In the genomic region with DNA sequence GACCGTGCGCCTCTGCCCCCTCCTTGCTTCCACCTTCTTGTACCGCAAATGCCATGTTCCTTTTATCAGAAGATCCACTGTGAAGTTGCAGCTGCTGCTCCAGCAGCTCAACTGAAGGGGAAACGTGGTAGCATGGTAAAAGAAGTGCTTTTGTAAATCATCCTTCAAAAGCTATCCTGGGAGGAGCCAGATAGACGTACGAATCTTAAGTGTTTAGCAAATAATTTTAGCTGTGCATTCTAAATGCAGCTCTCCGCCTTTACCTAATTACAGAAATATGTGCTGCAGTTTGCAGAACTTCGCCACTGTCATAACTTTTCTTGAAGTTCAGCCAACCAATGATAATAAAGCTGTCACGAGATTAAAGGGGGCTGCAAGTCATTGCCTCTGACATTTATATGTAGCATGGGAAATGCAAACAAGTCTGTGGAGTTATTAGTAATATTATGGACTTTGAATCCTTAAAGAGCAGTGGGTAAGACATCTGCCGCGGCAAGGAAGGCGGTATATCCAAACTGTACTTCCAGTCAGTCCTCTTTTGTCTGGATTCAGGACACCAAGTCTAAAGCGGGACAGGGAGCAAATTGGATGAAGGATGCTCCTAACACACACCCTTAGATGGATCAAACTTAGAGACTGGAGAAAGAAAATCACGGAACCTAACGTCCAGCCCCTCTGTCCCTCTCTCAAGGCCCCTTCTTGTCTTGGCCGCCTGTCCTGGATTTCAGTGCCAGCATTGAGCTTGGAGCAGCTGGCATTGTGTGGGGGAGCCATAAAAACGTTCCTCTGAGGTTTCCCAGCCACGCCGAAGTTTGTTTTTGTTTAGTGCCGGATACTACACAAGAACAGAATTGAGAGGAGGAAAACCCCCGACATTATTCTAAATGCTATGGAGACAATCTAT, we compare ENCODE assay signal across 14 mouse cellular contexts.
DNase-seq lines count a peak whose midpoint lies in the region; ATAC-seq lines count a peak whose summit lies in the region.
"Had no signal": no experiment of that assay in that cellular context is flagged by ENCODE, and none has a peak within 500 bp of the region (broad histone marks: within the 10 kb centered on the region; RNA-seq: fewer than 3 reads in every experiment).

No protein-coding gene starts in this region.

- H3K27ac ChIP-seq in kidney, embryonic 16.5 days (ENCODE audit: low read length): peak overlapping the region; percentile 79
- H3K27ac ChIP-seq in limb, embryonic 12.5 days: no peak overlapping the region
- H3K27ac ChIP-seq: heart, adult 2 months; liver, embryonic 13.5 days had no signal

- WGBS in kidney, embryonic 16.5 days: 19% methylated on average over 21 of the region's 21 CpGs
- 38% methylated on average over 21 of the region's 21 CpGs for WGBS in limb, embryonic 12.5 days

- H3K27me3 ChIP-seq in kidney, embryonic 16.5 days (ENCODE audit: insufficient read depth, low read length): no peaks in the 10 kb centered on the region
- H3K27me3 ChIP-seq in limb, embryonic 12.5 days: 0 out of 2 replicates have a peak, but pooled peaks cover under 1% of the 10 kb centered on the region
- H3K27me3 ChIP-seq: liver, embryonic 13.5 days had no signal

- DNase-seq in cerebellum, postnatal 25 days: peak; percentile 4 to 7
- DNase-seq in cerebellum, postnatal 36 days: no peak
- DNase-seq in kidney, postnatal 25 days: no peak
- DNase-seq in Muller cell, postnatal 12 days (ENCODE audit: inconsistent ontology term): peak; percentile 17
- DNase-seq in urinary bladder, postnatal 10 days (ENCODE audit: low spot score): no peak
- no peak for DNase-seq in ovary, postnatal 10 days (ENCODE audit: low spot score)
- DNase-seq: forebrain, postnatal 0 days; heart, adult 2 months; layer of hippocampus, adult 9-11 months; liver, embryonic 13.5 days had no signal

- H3K4me2 ChIP-seq in kidney, embryonic 16.5 days (replicated peaks; ENCODE audit: low read depth, low read length): peak overlapping the region; percentile 43
- peak overlapping the region; percentile 41 for H3K4me2 ChIP-seq in limb, embryonic 12.5 days
- H3K4me2 ChIP-seq: liver, embryonic 13.5 days had no signal

- no peaks in the 10 kb centered on the region for H3K36me3 ChIP-seq in kidney, embryonic 16.5 days (ENCODE audit: insufficient read depth, low read length)
- no peaks in the 10 kb centered on the region for H3K36me3 ChIP-seq in limb, embryonic 12.5 days
- H3K36me3 ChIP-seq: G1E; liver, embryonic 13.5 days had no signal

- H3K9me3 ChIP-seq in kidney, embryonic 16.5 days (ENCODE audit: low read length): no peaks in the 10 kb centered on the region
- no peaks in the 10 kb centered on the region for H3K9me3 ChIP-seq in limb, embryonic 12.5 days
- H3K9me3 ChIP-seq: G1E; liver, embryonic 13.5 days had no signal

- ATAC-seq in kidney, embryonic 16.5 days (ENCODE audit: low FRiP score, low TSS enrichment): peak; percentile 79
- no peak for ATAC-seq in limb, embryonic 12.5 days (ENCODE audit: insufficient number of reproducible peaks, insufficient read depth, low FRiP score, low TSS enrichment, low read depth)
- ATAC-seq: forebrain, postnatal 0 days; midbrain, embryonic 16.5 days had no signal

- no peak overlapping the region for H3K9ac ChIP-seq in kidney, embryonic 16.5 days (replicated peaks; ENCODE audit: low read length)
- no peak overlapping the region for H3K9ac ChIP-seq in limb, embryonic 12.5 days (replicated peaks)
- H3K9ac ChIP-seq: forebrain, postnatal 0 days; liver, embryonic 13.5 days had no signal

- peaks cover 7% of the 10 kb centered on the region; the same call in 1 of the 2 replicates for H3K4me1 ChIP-seq in kidney, embryonic 16.5 days (ENCODE audit: insufficient read depth, low read length)
- H3K4me1 ChIP-seq in limb, embryonic 12.5 days (replicated peaks): peaks cover 8% of the 10 kb centered on the region
- H3K4me1 ChIP-seq: liver, embryonic 13.5 days had no signal

- peak overlapping the region; percentile 15; the same call in 1 of the 2 replicates for H3K4me3 ChIP-seq in kidney, embryonic 16.5 days (ENCODE audit: low read length)
- no peak overlapping the region for H3K4me3 ChIP-seq in limb, embryonic 12.5 days (replicated peaks)
- H3K4me3 ChIP-seq: heart, adult 2 months; liver, embryonic 13.5 days had no signal

Comparison
In these comparisons a context has a peak if more than half of its experiments do, and no peak if none do; other contexts are left out.
1. DNase-seq: peak in cerebellum, postnatal 25 days (2 of 2) and Muller cell, postnatal 12 days (single experiment); none in cerebellum, postnatal 36 days (0 of 2), kidney, postnatal 25 days (0 of 2), urinary bladder, postnatal 10 days (single experiment) and ovary, postnatal 10 days (single experiment).